Mouse (Mus musculus) embryonic fibroblast, embryonic 13.5 days (primary cell): ENCODE results near the gene Natd1.
A peak's percentile ranks its signal among the peaks of the same experiment; 100 is the strongest.

Experiments
- CTCF ChIP-seq: IDR thresholded peaks from 2 replicates; pipeline ENCODE4 v1.5.1; 2011; ENCODE audit warnings: mild to moderate bottlenecking, control low read depth, low read length, moderate library complexity, borderline replicate concordance; ENCODE audit not compliant: insufficient read depth
- POLR2A ChIP-seq: IDR thresholded peaks from 2 replicates; pipeline ENCODE4 v1.6.1; 2011; ENCODE audit warnings: low read depth, mild to moderate bottlenecking, control low read depth, low read length, moderate library complexity

DNA sequence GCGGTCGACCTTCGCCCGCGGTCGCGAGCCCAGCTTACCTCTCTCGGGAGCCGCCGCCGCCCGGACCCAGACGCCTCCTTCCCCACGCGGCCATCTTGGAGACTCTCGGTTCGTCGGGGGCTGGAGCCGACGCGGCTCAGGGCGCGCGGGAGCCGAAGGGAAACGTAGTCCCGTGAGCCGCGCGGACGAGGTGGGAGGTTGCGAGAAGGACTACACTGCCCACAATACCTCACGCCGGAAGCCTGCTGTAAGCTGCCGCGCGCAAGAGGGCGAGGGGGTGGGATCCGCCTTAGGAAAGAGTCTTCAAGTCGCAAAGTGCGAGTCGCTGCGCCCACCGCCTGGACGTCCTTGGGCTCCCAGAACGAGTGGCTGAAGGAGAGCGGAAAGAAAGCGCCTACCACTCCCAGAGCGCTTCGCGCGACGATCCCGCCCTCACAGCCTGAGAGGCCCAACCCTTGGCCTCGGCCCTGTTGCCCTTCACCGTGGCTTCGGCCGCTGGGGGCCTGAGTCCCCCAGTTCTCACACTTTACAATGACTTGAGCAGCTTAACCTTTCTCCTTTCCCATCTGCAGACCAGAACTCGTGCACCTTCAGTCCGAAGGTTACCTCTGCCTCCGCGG lies 35.8 kb downstream of the Natd1 start, which contains the start of gene Tmem11:
- no peak for TF ChIP-seq CTCF
- peak; percentile 71 for TF ChIP-seq POLR2A
